Mouse (Mus musculus): ENCODE data around the gene Coro7.

Gene Coro7

DNA sequence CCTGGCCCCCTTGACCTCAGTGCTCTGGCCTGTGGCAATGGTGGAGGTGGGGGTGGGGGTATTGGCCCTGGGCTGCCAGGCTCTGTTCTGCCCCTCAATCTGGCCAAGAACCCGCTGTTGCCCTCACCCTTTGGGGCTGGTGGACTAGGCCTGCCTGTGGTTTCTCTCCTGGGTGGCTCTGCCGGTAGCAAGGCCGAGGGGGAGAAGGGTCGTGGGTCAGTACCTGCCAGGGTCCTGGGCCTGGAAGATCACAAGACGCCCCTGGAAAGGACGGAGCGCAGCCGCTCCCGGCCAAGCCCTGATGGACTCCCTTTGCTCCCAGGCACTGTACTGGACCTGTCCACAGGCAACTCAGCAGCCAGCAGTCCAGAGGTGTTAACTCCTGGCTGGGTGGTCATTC lies 65.8 kb downstream of the Coro7 start:
- no peak for DNase-seq

DNA sequence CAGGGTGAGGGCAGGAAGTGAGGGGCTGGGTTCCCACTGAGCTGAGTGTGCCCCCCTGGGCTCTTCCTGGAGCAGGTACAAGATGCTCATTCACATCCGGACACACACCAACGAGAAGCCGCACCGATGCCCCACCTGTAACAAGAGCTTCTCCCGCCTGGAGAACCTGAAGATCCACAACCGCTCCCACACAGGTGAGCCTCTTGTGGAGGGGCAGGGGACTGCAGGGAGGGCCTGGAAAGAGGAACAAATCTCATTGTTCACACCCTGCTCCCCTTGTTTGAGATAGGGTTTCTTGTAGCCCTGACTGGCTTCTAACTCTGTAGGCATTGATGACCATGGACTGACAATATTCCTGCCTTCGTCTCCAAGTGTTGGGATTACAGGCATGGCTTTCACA lies 67.9 kb downstream of the Coro7 start:
- DNase-seq: no peak

- DNase-seq: no peak
Observed at GRCm38 (mm10) chr16:4611193-4611592, 68.4 kb downstream of the Coro7 start.

DNA sequence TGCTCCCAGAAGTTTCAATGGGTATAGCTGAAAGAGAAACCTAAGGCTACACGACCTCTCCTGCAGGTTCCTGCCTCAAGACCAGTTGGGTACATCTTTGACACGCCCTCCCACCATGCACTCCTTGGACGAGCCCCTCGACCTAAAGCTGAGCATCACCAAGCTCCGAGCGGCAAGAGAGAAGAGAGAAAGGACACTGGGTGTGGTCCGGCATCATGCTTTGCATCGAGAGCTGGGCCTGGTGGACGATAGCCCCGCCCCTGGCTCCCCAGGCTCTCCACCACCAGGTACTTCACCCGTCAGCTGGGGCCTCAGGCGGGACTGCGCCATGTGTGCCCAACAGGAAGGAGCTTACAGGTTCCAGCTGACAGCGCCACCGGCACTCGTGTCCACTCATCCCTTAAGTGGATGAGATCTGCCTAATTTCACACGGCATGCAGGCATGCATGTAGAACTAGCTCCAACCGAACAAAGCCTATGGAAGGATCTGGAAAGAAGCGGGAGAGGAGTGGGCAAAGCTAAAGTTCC lies 71.0 kb downstream of the Coro7 start:
- DNase-seq: no peak

DNA sequence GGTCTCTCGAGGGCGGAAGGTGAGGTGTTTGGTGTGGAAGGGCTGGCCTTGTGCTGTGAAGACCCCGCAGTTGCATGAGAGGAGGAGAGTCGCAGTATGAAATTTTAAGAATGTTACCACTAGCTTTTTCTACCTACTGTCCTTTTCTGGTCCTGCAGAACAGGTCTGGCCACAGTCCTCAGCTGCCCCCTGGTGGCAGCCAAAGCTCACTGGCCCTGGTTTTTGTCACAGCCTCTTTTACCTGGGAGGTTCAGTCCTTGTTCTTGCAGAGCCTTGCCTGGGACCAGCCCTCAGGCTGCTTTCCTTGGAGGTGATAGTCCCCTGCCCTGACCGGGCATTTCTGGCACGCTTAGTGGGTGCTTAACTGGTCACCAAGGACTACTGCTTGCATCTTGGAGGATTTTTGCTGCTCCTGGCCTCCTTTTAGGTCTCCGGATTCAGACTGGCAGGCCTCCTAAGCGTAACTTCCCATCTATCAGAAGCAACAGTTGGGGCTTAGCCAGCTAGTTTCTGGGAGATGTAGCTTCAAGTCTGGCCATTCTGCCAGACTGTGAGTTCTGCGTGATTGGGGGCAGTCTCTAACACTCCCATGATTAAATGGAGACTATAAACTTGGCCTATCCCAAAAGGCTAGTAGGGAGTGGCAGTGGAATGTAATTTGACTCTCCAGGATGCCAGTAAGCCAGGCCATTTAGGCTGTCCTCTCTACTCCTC lies 71.6 kb downstream of the Coro7 start:
- DNase-seq: peak; percentile 65 to 71

DNA sequence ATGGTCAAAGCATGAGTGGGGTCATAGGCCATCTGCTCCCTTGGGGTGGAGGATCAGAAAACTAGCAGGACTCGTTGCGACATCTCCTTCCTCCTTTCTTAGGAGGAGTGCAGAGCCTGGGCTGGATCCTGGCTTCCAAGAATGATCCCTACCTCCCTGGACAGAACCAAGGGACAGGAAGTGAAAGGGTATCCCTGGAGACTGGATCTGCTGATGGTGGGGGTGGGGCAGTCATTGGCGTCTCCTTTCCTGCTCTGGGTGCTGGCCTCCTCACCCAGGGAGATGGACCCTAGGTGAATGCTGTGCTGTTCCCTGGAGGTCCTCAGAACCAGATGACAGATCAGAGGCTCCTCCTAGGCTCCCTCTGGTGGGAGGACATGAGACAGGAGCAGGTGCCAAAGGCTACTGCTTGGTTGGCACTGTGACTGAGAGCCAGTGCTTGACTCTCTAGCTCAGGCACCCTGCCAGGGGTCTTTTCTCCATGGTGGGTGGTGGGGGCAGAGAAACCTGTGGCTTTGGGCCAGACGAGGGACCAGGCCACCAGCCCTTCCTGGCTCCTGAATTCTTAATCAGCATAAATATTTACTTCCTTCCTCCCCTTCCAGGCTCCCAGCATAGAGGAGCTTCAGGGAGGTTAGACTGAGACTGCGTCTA lies 73.0 kb downstream of the Coro7 start:
- no peak for DNase-seq

DNA sequence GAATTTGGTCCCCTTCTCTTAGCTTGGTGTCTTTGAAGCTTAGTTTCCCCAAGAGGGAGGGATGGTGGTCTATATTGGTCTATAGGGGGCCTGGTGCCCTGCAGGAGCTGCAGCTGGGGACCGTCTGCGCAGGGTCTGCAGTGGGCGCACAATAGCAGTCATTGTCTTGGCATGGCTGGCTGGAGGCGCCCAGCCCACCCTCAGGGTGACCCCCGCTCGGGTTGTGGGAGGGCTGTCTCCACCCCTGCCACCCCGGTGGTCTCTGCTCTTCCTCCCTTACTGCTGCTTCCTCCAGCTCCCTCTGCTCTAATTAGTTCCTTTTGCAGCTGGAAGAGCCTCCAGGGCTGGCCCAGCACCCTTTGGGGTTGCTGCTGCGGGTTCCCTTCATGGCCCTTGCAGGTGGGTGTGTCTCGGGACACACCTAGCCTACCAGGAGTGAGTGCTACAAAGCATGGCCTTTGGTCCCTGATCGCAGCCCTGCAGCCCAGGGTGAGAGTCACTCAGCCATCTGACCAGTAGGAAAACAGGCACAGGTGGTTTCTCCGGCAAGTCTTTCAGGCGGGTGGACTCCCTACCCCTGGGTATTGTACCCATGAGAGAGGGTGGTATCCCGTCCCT lies 74.0 kb downstream of the Coro7 start:
- DNase-seq: no peak

DNA sequence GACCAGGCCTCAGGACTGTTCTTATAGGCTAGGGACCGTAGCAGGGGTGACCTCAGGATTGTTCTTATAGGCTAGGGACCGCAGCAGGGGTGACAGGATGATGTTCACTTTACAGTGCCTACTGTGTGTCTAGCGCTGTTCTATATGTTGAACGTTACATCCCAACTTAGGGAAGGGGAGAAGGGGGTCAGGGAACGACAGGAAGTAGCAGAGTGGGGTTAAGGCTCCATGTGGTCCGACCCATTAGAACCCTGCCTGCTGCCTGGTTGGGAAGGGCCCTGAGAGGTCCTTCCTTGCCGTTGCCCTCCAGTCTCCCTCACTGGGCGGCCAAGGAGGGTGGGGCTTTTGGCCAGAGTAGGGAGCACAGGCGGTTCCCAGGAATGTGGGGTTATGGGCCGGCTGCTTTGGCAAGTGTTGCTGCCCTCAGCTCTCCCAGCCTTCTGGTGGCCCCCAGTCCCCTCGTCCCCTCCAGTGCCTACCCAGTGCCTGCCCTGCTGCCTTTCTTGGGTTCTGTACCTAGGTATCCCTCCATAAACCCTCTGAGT lies 75.2 kb downstream of the Coro7 start:
- DNase-seq: no peak

DNA sequence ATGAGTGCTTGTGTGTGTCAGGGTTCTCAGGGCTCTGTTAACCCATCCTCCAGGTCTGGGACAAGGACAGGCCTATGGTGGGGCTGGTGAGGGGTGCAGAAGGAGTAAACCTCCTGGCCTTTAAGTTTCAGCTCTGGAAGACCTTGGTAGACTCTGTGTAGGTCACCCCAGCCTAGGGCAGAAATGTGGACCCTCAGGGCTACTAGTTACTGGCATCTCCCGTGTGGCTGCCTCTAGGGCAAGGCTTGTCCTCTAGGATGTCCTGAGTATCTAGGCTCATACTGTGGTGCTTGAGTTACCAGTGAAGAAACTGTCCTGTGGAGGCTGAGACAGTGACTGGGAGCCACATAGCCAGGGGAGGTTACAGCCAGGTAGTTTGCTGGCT lies 76.1 kb downstream of the Coro7 start:
- no peak for DNase-seq

- no peak for DNase-seq
Observed at GRCm38 (mm10) chr16:4602766-4603452, 76.7 kb downstream of the Coro7 start.

- DNase-seq: no peak
Observed at GRCm38 (mm10) chr16:4602189-4602588, 77.4 kb downstream of the Coro7 start.

DNA sequence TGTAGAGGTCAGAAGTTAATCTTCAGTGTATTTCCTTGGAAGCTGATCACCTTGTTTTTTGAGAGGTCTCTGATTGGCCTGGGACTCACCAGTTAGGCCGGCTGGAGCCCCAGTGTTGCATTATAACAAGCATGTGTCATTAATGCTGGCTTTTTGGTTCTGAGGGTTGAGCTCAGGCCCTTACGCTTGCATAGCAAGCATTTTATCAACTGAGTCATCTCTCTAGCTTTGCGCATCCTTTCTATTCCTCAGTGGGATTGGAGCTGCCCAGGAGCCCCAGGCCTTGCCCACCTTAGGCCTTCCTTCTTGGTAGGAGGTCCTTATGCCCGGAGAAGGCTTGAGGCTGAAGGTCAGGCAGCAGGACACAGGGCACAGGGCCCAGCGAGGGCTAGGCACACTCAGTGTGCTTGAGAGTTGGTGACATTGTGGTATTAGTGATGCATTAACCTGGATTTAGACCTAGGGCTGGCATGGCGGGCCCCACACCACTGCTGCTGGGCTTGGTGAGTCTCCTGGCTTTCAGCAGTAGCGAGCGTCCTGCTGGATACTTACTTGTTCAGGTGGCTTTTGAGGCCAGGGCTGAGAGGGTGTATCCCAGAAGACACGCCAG lies 78.8 kb downstream of the Coro7 start:
- DNase-seq: no peak

- DNase-seq: no peak
Observed at GRCm38 (mm10) chr16:4599616-4600015, 80.0 kb downstream of the Coro7 start.

DNA sequence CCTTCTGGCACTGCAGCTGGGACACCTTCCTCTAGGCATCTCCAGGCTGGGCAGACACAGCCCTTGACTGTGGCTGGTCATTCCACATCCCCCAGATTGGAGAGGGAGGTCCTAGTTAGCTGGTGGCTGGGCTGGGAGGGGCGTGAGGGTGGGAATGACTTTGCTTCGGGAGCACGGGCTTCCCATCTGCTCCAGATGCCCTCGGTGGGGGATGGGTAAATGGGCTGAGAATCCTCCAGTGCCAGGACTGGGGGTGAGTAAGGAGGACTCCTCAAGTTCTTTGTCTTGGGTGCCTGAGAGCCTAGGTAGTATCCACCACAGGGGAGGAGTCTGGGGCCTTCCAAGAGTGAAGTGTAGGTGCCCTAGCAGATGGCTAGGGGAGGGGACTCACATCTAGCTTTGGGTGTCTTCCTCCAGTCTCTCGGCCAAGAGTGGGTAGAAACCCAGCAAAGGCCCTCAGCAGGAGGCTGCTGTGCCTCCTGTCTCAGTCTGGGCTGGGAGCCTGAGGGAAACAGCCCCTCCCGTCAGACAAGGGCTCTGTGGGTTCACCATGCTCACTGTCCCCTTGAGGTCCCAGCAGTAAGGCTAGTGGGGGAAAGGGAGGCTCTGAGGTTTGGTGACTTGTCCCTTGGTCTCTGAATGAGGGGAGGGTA lies 80.6 kb downstream of the Coro7 start:
- no peak for DNase-seq

DNA sequence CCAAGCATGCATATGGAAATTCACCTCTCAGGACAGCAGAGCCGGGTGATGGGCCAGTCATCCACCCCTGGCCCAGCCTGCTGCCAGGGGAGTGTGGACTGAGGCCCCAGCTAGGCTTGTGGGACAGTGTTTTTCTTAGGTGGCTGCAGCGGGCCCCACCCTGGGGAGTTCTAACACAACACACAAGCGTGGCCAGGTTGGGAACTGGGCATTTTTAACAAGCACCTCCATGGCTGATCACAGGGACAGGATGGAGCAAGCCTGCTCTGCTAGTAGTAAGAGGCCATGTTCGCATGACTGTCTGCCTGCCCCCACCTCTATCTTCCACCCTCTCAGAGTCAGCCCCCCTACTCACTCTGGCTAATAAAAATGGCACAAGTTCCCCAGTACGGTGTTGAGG lies 81.5 kb downstream of the Coro7 start:
- DNase-seq: no peak

DNA sequence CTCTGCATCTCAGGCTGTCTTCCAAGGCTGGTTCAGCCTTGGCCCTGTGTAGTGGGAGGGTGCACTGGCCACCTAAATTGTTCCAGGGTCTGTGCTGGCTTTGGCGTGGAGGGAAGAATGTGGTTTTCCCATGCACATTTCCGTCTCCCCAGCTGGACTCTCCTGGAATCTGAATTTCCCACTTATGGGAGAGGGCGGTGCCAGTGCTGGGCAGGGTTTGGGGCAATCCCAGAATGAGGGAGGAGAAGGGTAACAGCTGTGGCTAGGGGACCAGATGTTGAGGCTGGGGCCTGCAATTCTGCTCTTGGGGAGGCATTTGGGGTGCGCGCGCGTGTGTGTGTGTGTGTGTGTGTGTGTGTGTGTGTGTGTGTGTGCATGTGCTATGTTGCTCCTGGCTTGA lies 82.3 kb downstream of the Coro7 start:
- DNase-seq: no peak

GRCm38 (mm10) chr16:4596836-4597235 lies 82.7 kb downstream of the Coro7 start:
- DNase-seq: no peak

- DNase-seq: no peak
Observed at GRCm38 (mm10) chr16:4596141-4596728, 83.3 kb downstream of the Coro7 start.

GRCm38 (mm10) chr16:4595527-4595963 lies 84.0 kb downstream of the Coro7 start:
- DNase-seq: no peak

DNA sequence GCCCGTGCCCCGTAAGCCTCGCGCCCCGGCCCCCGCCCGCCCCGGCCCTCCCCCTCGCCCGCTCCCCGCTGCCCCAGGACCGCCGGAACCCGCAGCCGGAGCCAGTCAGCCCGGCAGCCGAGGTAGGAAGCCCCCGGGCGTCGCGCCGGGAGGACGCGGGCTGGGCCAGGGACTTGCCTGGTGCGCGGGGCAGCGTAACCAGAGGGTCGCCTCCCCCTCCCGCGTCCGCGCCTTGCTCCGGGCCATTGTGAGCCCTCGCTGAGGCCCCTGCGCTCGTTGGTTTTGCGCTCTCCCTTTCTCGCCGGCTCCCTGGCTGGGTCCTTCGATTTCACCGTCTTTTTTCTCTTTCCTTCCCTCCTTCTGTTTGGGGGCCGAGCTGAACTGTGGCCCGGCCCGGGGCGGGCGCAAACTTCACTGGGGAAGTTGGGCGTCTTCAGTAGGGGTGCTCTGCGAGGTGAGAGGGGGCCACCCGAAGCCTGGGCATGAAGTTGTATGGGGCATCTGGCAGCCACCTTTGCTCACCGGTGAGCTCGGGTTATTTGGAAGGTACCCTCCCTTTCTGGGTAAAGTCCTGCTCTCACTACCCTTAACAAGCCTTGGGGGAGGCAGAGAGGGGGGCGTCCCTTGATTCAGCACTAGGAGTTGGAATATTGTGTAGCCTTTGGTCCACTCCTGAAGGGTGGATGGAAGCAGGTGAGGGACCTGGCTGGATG lies 84.6 kb downstream of the Coro7 start:
- no peak for DNase-seq

Data from thymus, adult 18-20 months (tissue).